Mouse (Mus musculus) lung, embryonic 15.5 days (tissue): Measurements from ENCODE around the gene Ythdc1. TPM values are rescaled to one million over a fixed set of nuclear protein-coding genes. Genes with fewer than 3 reads are reported as not detected.
"Not testable (repeated sequence)": the region's sequence is repeated elsewhere in the genome, so short reads cannot be mapped to it uniquely, and the experiment has no call there.

Source experiments
- ATAC-seq: fragments of 200-750 bp; cut with Nextera tagmentation; 2 replicates; pipeline ENCODE4 v1.8.0; 2017; ENCODE audit warnings: moderate number of reproducible peaks, borderline replicate concordance; ENCODE audit not compliant: low FRiP score, low TSS enrichment; ENCODE audit errors: extremely low read depth
- H3K27ac ChIP-seq: fragments of 300-500 bp; sonication (generic); 2 replicates; pipeline ENCODE4 v1.5.1; 2015; ENCODE audit warnings: moderate library complexity, mild to moderate bottlenecking, inconsistent platforms
- H3K27me3 ChIP-seq: fragments of 300-500 bp; sonication (generic); 2 replicates; pipeline ENCODE4 v1.6.1; 2015; ENCODE audit warnings: inconsistent platforms
- H3K36me3 ChIP-seq: fragments of 300-500 bp; sonication (generic); 2 replicates; pipeline ENCODE4 v1.6.1; 2015; ENCODE audit warnings: inconsistent platforms
- H3K4me1 ChIP-seq: fragments of 300-500 bp; sonication (generic); 2 replicates; pipeline ENCODE4 v1.6.1; 2015; ENCODE audit warnings: inconsistent platforms
- H3K4me2 ChIP-seq: fragments of 300-500 bp; sonication (generic); 2 replicates; pipeline ENCODE4 v1.6.1; 2015; ENCODE audit warnings: inconsistent platforms, mild to moderate bottlenecking, moderate library complexity
- H3K4me3 ChIP-seq: fragments of 300-500 bp; sonication (generic); 2 replicates; pipeline ENCODE4 v1.5.1; 2015; ENCODE audit warnings: mild to moderate bottlenecking, inconsistent platforms
- H3K9ac ChIP-seq: fragments of 300-500 bp; sonication (generic); 2 replicates; pipeline ENCODE4 v1.6.1; 2015; ENCODE audit warnings: inconsistent platforms
- H3K9me3 ChIP-seq: fragments of 300-500 bp; sonication (generic); 2 replicates; pipeline ENCODE4 v1.6.1; 2016; ENCODE audit warnings: inconsistent platforms
- WGBS: fragments of 180-500 bp; shearing (Covaris S2); methylation state at CpG from one replicate; pipeline ENCODE4 v1.1.7; 2015; 5-methylcytosine and 5-hydroxymethylcytosine counted together
- polyA plus RNA-seq: library from polyadenylated mRNA; unstranded; fragments of >200 nt; fragmentation: Nextera tagmentation; extraction: Ambion mirVana; gene quantifications from 2 replicates; pipeline ENCODE4 v1.2.1, GENCODE M21; 2015

Ythdc1 gene
- polyA plus RNA-seq, 1 experiment from 2014 or later, result 37.0 TPM

- WGBS, result 89% methylated on average over 4 of the region's 4 CpGs
- not testable (repeated sequence) for H3K4me3 ChIP-seq, H3K4me1 ChIP-seq, ATAC-seq, H3K4me2 ChIP-seq, H3K9ac ChIP-seq, H3K27ac ChIP-seq, H3K27me3 ChIP-seq, H3K9me3 ChIP-seq
- peaks cover 25% of the 10 kb centered on the region for H3K36me3 ChIP-seq
These were observed 32.4 kb downstream of the Ythdc1 start for GRCm38 (mm10) chr5:86836378-86836777.

GRCm38 (mm10) chr5:86838110-86838509, 34.1 kb downstream of the Ythdc1 start:
- H3K27me3 ChIP-seq, result no peaks in the 10 kb centered on the region
- no peak for ATAC-seq
- no peak overlapping the region for H3K27ac ChIP-seq
- H3K4me2 ChIP-seq, result no peak overlapping the region
- no peak overlapping the region for H3K9ac ChIP-seq
- WGBS, result 79% methylated on average over 1 of the region's 1 CpGs
- no peak overlapping the region for H3K4me3 ChIP-seq
- peaks cover 22% of the 10 kb centered on the region for H3K36me3 ChIP-seq
- no peaks in the 10 kb centered on the region for H3K4me1 ChIP-seq
- no peaks in the 10 kb centered on the region for H3K9me3 ChIP-seq

DNA sequence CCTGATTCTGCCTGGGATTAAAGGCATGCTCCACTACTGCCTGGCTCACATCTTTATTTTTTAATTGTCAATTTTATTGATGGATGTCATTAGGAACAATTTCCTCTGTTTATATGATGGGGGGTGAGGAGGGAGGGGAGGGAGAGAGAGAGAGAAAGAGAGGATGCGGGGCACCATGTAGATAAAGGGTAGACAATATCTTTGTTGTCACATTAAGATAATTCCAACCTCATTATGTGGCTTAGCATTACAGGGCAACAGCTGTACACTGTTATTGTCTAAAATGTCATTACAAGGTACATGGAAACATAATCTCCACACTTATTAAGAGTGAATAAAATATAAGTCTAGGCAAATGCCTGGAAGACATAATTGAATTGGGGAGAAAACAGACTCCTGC, 35.5 kb downstream of the Ythdc1 start:
- 48% methylated on average over 1 of the region's 1 CpGs for WGBS

DNA sequence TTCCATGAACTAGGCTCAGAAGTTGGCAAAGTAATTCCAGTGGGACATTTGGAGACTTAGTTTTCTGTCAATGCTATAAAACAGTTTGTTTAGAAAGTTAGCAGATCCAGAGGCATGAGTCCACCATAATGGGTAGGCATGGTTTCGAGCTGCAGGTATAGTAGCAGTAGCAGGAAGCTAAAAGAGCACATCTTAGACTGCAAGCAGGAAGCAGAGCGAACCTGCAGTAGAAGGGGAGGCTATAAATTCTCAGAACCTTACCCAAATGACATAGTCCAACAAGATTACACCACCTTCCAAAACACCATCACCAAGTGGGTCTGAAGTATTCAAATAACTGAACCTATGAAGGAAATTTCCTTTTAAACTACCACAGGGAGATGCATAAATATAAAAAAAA, 36.2 kb downstream of the Ythdc1 start:
- ATAC-seq, result no peak
- Histone ChIP-seq H3K4me1 (no peaks in the 10 kb centered on the region), H3K4me2 (no peak overlapping the region), H3K9me3 (no peaks in the 10 kb centered on the region), H3K27me3 (no peaks in the 10 kb centered on the region), H3K36me3 (peaks cover 18% of the 10 kb centered on the region), H3K9ac (no peak overlapping the region), H3K27ac (no peak overlapping the region), H3K4me3 (no peak overlapping the region)
- WGBS, result 90% methylated on average over 2 of the region's 2 CpGs

More for the DNA sequence above, 35.5 kb downstream of the Ythdc1 start:
- no peaks in the 10 kb centered on the region for H3K4me1 ChIP-seq
- no peak overlapping the region for H3K4me2 ChIP-seq
- no peaks in the 10 kb centered on the region for H3K27me3 ChIP-seq
- H3K9ac ChIP-seq, result no peak overlapping the region
- no peak overlapping the region for H3K4me3 ChIP-seq
- peaks cover 19% of the 10 kb centered on the region for H3K36me3 ChIP-seq
- no peak for ATAC-seq
- H3K9me3 ChIP-seq, result no peaks in the 10 kb centered on the region
- H3K27ac ChIP-seq, result no peak overlapping the region

DNA sequence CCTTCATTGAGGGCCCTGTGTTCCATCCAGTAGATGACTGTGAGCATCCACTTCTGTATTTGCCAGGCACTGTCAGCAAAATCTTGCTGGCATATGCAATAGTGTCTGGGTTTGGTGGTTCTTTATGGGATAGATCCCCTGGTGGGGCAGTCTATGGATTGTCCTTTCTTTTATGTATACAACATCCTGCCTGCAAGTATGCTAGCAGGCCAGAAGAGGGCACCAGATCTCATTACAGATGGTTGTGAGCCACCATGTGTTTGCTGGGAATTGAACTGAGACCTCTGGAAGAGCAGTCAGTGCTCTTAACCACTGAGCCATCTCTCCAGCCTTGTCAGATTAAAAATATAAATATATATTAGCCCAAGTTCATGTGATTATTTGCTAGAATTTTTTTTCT, 37.2 kb downstream of the Ythdc1 start:
- H3K9ac ChIP-seq, ATAC-seq: not testable (repeated sequence)

DNA sequence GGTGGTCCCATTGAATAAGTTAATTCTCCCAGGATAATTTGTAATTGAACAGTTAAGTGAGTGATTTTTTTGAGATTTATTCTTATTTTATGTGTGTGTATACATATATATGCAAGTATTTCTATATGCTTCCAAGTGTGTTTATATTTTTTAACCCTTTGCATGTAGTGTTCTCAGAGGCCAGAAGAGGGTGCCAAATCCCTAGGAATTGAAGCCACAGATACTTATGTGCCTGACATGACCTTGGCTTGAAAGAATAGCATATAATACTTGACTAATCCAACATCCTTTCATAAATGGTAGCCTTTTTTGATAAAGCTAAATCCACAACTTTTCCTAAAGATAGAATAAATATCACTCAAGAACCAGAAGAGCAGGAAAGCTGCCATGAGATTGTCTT, 46.1 kb downstream of the Ythdc1 start:
- Histone ChIP-seq H3K36me3 (no peaks in the 10 kb centered on the region), H3K4me1 (no peaks in the 10 kb centered on the region), H3K4me2 (no peak overlapping the region), H3K9me3 (no peaks in the 10 kb centered on the region), H3K9ac (no peak overlapping the region), H3K4me3 (no peak overlapping the region), H3K27me3 (no peaks in the 10 kb centered on the region), H3K27ac (no peak overlapping the region)
- no peak for ATAC-seq

More for the DNA sequence above, 37.2 kb downstream of the Ythdc1 start:
- H3K27ac ChIP-seq, H3K9me3 ChIP-seq, H3K4me3 ChIP-seq, H3K36me3 ChIP-seq, H3K4me1 ChIP-seq, H3K27me3 ChIP-seq, H3K4me2 ChIP-seq: not testable (repeated sequence)

- WGBS, result 35% methylated on average over 5 of the region's 5 CpGs
- no peaks in the 10 kb centered on the region for H3K27me3 ChIP-seq
- ATAC-seq, result no peak; the same call in 1 of the 2 replicates
These were observed 47.6 kb downstream of the Ythdc1 start for GRCm38 (mm10) chr5:86851658-86852057.

GRCm38 (mm10) chr5:86856505-86856904, 52.5 kb downstream of the Ythdc1 start:
- H3K9me3 ChIP-seq, H3K4me2 ChIP-seq, H3K36me3 ChIP-seq, ATAC-seq, H3K27ac ChIP-seq, H3K4me1 ChIP-seq, H3K27me3 ChIP-seq, H3K9ac ChIP-seq, H3K4me3 ChIP-seq: not testable (repeated sequence)
- 55% methylated on average over 13 of the region's 13 CpGs for WGBS

More at GRCm38 (mm10) chr5:86851658-86852057, 47.6 kb downstream of the Ythdc1 start:
- Histone ChIP-seq H3K4me2 (no peak overlapping the region), H3K4me3 (no peak overlapping the region), H3K9me3 (no peaks in the 10 kb centered on the region), H3K9ac (no peak overlapping the region), H3K4me1 (no peaks in the 10 kb centered on the region), H3K36me3 (no peaks in the 10 kb centered on the region), H3K27ac (no peak overlapping the region)

- Histone ChIP-seq H3K27me3 (no peaks in the 10 kb centered on the region), H3K9ac (no peak overlapping the region), H3K27ac (no peak overlapping the region), H3K4me1 (no peaks in the 10 kb centered on the region), H3K4me3 (no peak overlapping the region), H3K9me3 (no peaks in the 10 kb centered on the region), H3K4me2 (no peak overlapping the region), H3K36me3 (no peaks in the 10 kb centered on the region)
- 24% methylated on average over 1 of the region's 1 CpGs for WGBS
- ATAC-seq, result no peak
These were observed 53.7 kb downstream of the Ythdc1 start for GRCm38 (mm10) chr5:86857682-86858081.

- Histone ChIP-seq H3K4me1 (no peaks in the 10 kb centered on the region), H3K36me3 (no peaks in the 10 kb centered on the region), H3K9me3 (no peaks in the 10 kb centered on the region), H3K4me2 (no peak overlapping the region), H3K27ac (no peak overlapping the region), H3K27me3 (no peaks in the 10 kb centered on the region), H3K9ac (no peak overlapping the region), H3K4me3 (no peak overlapping the region)
- 44% methylated on average over 3 of the region's 3 CpGs for WGBS
- ATAC-seq, result no peak
These were observed 54.3 kb downstream of the Ythdc1 start for GRCm38 (mm10) chr5:86858336-86858735.

- Histone ChIP-seq H3K4me1 (no peaks in the 10 kb centered on the region), H3K4me3 (no peak overlapping the region), H3K9ac (no peak overlapping the region), H3K27me3 (no peaks in the 10 kb centered on the region), H3K36me3 (no peaks in the 10 kb centered on the region), H3K27ac (no peak overlapping the region), H3K9me3 (no peaks in the 10 kb centered on the region), H3K4me2 (no peak overlapping the region)
- WGBS, result 19% methylated on average over 1 of the region's 1 CpGs
- no peak for ATAC-seq
These were observed 67.9 kb downstream of the Ythdc1 start for GRCm38 (mm10) chr5:86871877-86872276.
